Mouse (Mus musculus): ENCODE measurements around the gene Mocs3. TPM values are rescaled to one million over a fixed set of nuclear protein-coding genes. Genes with fewer than 3 reads are reported as not detected.
A peak's percentile ranks its signal among the peaks of the same experiment; 100 is the strongest.

The Mocs3 gene
- total RNA-seq, 2 experiments from 2014 or later: 6.7 to 8.1 TPM

- no peak for DNase-seq
Observed at GRCm38 (mm10) chr2:168242841-168243240, 12.4 kb downstream of the Mocs3 start.

- no peak for DNase-seq
Observed at GRCm38 (mm10) chr2:168243278-168243677, 12.9 kb downstream of the Mocs3 start.

- DNase-seq: no peak
Observed at GRCm38 (mm10) chr2:168245571-168245970, 15.1 kb downstream of the Mocs3 start.

- DNase-seq: no peak
Observed at GRCm38 (mm10) chr2:168248167-168248855, 17.9 kb downstream of the Mocs3 start.

- peak; percentile 19 for DNase-seq
Observed at GRCm38 (mm10) chr2:168248856-168249245, 18.4 kb downstream of the Mocs3 start.

GRCm38 (mm10) chr2:168250270-168250669 lies 19.8 kb downstream of the Mocs3 start:
- peak; percentile 88 for DNase-seq

- peak; percentile 25 for DNase-seq
Observed at GRCm38 (mm10) chr2:168252639-168253292, 22.3 kb downstream of the Mocs3 start.

- DNase-seq: no peak
Observed at GRCm38 (mm10) chr2:168253822-168254221, 23.4 kb downstream of the Mocs3 start.

- no peak for DNase-seq
Observed at GRCm38 (mm10) chr2:168256506-168256905, 26.1 kb downstream of the Mocs3 start.

- no peak for DNase-seq
Observed at GRCm38 (mm10) chr2:168257188-168257587, 26.8 kb downstream of the Mocs3 start.

GRCm38 (mm10) chr2:168259046-168259445 lies 28.6 kb downstream of the Mocs3 start:
- DNase-seq: no peak

GRCm38 (mm10) chr2:168260124-168260523 lies 29.7 kb downstream of the Mocs3 start:
- DNase-seq: no peak

- DNase-seq: no peak
Observed at GRCm38 (mm10) chr2:168260900-168261299, 30.5 kb downstream of the Mocs3 start.

GRCm38 (mm10) chr2:168268033-168268432 lies 37.6 kb downstream of the Mocs3 start:
- DNase-seq: peak; percentile 39

- no peak for DNase-seq
Observed at GRCm38 (mm10) chr2:168273387-168273786, 43.0 kb downstream of the Mocs3 start.

- peak; percentile 80 for DNase-seq
Observed at GRCm38 (mm10) chr2:168274374-168274935, 44.0 kb downstream of the Mocs3 start.

GRCm38 (mm10) chr2:168280729-168281581 lies 50.5 kb downstream of the Mocs3 start:
- DNase-seq: peak; percentile 25

GRCm38 (mm10) chr2:168281582-168281981 lies 51.2 kb downstream of the Mocs3 start, which contains the start of gene Kcng1:
Kcng1 (minus strand) TSS chr2:168281736.
- DNase-seq: no peak

Data from heart, postnatal 4 days (tissue).